Mouse (Mus musculus) C2C12 (cell line): ENCODE measurements around the gene Hs3st5.

Source experiments
- CTCF ChIP-seq: IDR thresholded peaks from one replicate; pipeline ENCODE4 v1.5.1; 2011; ENCODE audit not compliant: control insufficient read depth, insufficient read depth, insufficient read length
- FOSL1 ChIP-seq: IDR thresholded peaks from one replicate; pipeline ENCODE4 v1.8.0; 2011; ENCODE audit warnings: mild to moderate bottlenecking, low read length; ENCODE audit not compliant: poor library complexity, insufficient read depth, severe bottlenecking
- MAX ChIP-seq: IDR thresholded peaks from one replicate; pipeline ENCODE4 v1.6.1; 2011; ENCODE audit warnings: mild to moderate bottlenecking, control low read depth
- MYOG ChIP-seq: IDR thresholded peaks from one replicate; pipeline ENCODE4 v1.6.1; 2011; ENCODE audit not compliant: control insufficient read depth, insufficient read length; ENCODE audit errors: extremely low read depth

GRCm38 (mm10) chr10:36533633-36534335, 27.2 kb downstream of the Hs3st5 start:
- TF ChIP-seq CTCF: no peak
- TF ChIP-seq MAX: no peak
- no peak for TF ChIP-seq FOSL1
- TF ChIP-seq MYOG: no peak
